Mouse (Mus musculus): ENCODE measurements around the gene Bub1b.

The Bub1b gene

GRCm38 (mm10) chr2:118664975-118665516 is 67.0 kb downstream of the Bub1b start:
- DNase-seq (ENCODE audit: low read depth, low spot score), result no peak

DNA sequence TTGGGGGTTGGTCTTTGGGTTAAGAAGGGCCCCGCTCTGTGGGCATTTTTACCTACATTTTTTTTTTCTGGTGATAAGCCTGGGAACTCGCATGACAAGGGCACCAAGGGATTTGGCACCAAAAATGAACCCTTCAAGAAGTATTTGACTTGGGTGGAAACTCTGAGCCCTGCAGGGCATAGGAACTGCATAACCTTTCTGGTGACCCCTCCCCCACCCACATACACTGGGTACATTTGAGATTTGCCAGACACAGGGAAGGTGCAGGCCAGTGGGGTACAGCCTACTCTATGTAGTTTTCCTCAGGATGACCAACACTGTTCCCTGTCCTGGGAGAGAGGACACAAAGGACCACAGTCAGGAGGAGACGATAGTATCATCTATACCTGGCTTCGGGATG is 67.6 kb downstream of the Bub1b start:
- no peak for DNase-seq (ENCODE audit: low read depth, low spot score)

DNA sequence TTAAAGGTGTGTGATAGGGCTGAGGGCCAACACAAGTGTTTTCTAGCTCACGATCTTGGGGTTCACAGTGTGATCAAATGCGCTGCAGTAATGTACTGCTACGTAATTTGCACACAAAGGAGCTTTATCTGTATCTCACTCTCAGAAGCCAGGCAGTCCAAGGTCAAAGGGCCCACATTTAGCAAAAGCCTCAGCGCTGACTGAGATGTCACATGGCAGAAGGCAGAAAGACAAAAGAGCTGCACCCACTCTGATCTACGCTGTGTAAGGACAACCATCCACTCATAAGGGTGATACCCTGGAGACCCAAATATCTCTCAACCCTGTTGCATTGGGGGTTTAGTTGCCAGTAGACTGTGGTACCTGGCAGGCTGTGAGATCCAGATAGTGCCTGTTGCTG is 69.2 kb downstream of the Bub1b start:
- no peak for DNase-seq (ENCODE audit: low read depth, low spot score)

DNA sequence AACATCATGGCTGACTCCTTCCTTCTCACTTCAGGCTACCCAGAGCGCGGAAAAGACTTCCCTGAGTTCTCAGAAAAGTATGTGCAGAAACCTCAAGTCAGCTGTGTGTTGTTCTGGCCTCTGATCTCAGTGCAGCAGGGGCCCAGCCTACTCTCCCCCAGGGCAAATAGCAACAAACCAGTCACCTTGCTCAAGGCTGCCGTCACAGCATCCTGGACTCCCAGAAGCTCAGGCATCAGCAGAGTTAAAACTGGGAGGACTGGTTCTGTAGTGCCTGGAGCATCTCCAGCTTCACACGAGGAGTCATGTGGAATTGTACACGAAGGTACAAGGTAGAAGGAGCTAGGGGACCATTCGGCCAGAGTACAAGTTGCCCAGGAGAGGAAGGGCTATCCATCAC is 71.2 kb downstream of the Bub1b start:
- DNase-seq (ENCODE audit: low read depth, low spot score), result no peak

DNA sequence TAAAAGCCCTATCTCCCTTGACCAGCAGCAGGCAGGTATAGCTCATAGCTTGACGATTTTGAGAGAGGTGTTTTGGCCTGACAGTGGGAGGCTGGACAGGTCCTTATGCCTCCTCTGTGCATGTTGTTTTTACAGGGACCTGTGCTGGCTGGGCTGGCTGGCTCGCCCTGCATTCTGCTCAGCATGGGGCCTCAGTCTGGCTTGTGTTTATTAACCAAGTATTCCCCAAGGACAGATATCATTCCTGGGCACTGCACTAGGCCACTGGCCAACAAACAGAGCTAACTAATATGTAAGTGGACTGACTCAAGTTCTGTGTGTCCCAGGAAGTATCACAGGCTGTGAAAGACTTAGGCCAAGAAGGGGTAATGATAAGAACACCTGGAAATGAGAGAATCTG is 71.8 kb downstream of the Bub1b start:
- DNase-seq (ENCODE audit: low read depth, low spot score), result no peak

GRCm38 (mm10) chr2:118671728-118672127 is 73.7 kb downstream of the Bub1b start:
- no peak for DNase-seq (ENCODE audit: low read depth, low spot score)

GRCm38 (mm10) chr2:118673686-118674465 is 75.9 kb downstream of the Bub1b start:
- DNase-seq (ENCODE audit: low read depth, low spot score), result no peak

DNA sequence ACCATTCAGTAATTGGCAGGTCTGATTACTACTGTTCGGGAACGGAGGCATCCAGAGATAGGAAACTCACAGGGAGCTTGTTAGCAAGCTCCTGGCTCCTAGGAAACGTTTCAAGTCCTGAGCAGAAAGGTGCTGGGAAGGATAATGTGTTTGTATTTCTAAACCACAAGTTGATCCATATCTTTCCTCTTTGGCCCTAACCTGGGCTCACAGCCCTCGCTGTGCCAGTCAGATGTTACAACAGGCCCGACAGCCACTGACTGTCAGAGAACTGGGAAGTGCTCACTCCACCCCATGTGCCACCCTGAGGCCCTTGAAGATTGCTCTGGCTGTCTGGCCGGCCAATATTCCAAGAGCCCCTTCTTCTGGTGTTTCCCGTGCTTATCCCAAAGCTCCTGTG is 76.5 kb downstream of the Bub1b start:
- no peak for DNase-seq (ENCODE audit: low read depth, low spot score)

DNA sequence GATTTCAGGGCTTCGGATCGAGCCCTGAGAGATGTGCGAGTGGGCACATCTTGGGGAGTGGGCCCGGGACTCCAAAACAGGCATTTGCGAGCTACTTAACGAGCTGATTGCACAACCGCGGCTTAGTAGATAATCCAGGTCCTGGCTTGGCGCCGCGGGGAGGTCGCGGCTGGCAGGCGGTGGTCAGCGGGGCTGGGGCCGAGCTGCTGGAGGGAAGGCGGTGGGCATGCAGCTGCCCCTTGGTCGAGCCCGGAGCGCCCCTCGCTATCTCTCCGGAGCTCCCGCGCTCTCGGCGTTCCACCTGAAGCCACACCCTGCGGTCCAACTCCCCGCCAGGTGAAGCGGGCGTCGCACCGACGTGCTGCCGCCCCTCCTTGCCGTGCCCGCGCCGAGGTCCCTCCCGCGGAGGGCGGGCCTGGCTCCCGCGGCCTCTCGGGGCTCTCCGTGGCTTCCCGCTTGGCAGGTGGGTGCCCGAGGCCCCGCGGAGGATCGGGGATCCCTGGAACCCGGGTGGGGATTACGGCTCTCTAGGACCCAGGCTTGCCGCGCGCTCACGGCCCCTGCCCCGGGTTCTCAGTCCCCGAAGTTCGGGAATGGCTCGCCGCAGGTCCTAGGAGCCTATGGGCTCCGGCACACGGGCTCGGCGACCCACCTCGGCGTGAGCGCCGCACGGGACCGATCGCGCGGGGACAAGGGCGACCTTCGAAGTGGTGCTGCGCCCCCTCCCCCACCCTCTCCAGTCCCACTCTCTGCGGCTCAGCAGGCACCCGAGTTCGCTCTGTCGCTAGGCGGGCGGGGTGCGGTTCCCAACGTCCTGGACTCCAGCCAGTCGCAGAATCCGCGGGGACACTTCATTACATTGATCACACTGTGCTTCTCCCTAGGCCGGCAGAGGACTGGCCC is 79.1 kb downstream of the Bub1b start:
- no peak for DNase-seq (ENCODE audit: low read depth, low spot score)

GRCm38 (mm10) chr2:118677817-118678216 is 79.8 kb downstream of the Bub1b start:
- no peak for DNase-seq (ENCODE audit: low read depth, low spot score)

- DNase-seq (ENCODE audit: low read depth, low spot score), result no peak
Observed at GRCm38 (mm10) chr2:118679577-118679976, 81.6 kb downstream of the Bub1b start.

GRCm38 (mm10) chr2:118680926-118681325 is 82.9 kb downstream of the Bub1b start:
- DNase-seq (ENCODE audit: low read depth, low spot score), result no peak

- DNase-seq (ENCODE audit: low read depth, low spot score), result no peak
Observed at GRCm38 (mm10) chr2:118682544-118683260, 84.7 kb downstream of the Bub1b start.

DNA sequence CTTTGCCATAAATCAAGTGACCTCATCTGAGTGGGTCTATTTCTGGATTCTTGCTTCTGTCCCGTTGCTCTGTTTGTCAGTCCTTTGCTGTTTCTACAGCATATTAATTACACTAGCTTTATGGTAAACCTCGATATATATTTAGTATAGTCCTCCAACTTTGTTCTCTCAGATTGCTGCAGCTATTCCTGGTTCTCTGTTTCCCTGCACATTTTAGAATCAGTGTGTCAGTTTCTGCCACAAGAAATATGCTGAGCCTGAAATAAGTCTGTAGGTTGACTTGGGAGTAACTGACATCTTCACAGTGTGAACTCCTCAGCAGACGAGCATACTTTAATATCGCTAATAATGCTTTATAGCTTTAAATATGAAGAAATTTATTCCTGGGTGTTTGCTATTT is 87.1 kb downstream of the Bub1b start:
- DNase-seq (ENCODE audit: low read depth, low spot score), result no peak

DNA sequence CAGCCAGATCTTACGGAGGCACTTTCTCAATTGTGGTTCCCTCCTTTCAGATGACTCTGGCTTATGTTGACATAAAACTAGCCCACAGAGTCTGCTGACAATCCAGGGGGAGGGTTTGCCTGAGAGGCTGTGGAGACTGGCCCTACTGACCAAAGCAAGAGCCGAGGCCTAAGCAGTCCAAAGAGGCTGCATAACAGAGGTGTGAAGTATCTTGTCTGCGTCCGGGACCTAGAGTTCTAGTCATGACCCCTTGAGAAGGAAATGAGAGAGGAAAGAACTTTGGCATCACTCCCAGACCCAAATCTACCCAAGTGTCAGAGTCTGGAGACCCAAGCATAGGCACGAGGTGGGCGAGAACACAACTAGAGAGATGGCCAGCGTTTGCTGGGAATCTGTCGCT is 88.7 kb downstream of the Bub1b start:
- DNase-seq (ENCODE audit: low read depth, low spot score), result no peak

- DNase-seq (ENCODE audit: low read depth, low spot score), result no peak
Observed at GRCm38 (mm10) chr2:118687791-118688190, 89.8 kb downstream of the Bub1b start.

DNA sequence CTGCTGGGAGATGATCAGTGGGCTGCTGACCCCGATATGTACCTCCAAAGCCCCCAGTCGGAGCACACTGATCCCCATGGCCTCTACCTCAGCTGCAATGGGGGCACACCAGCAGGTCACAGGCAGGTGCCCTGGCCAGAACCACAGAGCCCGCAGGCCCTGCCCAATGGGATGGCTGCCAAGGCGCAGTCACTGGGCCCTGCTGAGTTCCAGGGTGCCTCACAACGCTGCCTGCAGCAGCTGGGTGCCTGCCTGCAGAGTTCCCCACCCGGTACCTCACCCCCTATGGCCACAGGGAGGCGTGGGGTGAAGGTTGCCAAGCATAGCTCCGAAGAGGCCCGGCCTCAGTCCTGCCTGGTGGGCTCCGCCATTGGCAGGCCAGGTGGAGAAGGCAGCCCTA is 91.9 kb downstream of the Bub1b start:
- DNase-seq (ENCODE audit: low read depth, low spot score), result no peak

Data from mesoderm, embryonic 11.5 days (tissue).